Mouse (Mus musculus): ENCODE measurements around the gene Olfr1126.

DNA sequence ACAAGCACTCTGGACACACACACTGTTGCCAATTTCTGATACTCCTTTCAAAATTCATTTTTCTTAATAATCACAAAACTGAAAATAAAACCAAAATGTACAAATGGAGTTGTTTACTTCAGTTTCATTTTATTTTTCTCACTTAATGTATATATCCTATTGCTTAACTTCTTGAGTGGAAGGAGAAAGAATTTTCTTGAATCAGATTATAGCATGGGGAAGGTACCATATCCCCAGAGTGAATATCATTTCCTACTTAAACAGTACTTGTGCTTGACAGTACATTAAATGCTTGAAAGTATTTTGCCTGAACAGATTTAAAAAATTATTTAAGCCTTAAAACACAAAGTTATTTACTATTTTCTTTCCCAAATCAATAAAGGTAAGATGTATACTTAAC, at the start of gene Olfr1126:
- no peak for TF ChIP-seq POLR2A (IDR thresholded peaks at IDR 0.05; ENCODE audit: control insufficient read depth in 1 of 2, insufficient read depth in 1 of 2, low read depth in 1 of 2, low read length in 2 of 2, poor library complexity in 1 of 2)
- TF ChIP-seq EP300 (IDR thresholded peaks at IDR 0.05; ENCODE audit: low read depth in 1 of 2, low read length in 2 of 2): no peak
